Mouse (Mus musculus): ENCODE measurements around the gene Katnal1. TPM values are rescaled to one million over a fixed set of nuclear protein-coding genes. Genes with fewer than 3 reads are reported as not detected.

Katnal1 gene
- 25.4 and 25.7 TPM in 2 replicates for polyA plus RNA-seq (2016; fragmentation: Nextera tagmentation; extraction: Ambion mirVana)

- ATAC-seq (ENCODE audit: insufficient number of reproducible peaks, insufficient read depth, low FRiP score, low TSS enrichment), result no peak
- peak within 1 kb of the TSS; percentile 94 for H3K27ac ChIP-seq
- WGBS, result 2% methylated on average over 16 of the region's 16 CpGs
- H3K4me2 ChIP-seq (replicated peaks), result peak within 1 kb of the TSS; percentile 81
- H3K9ac ChIP-seq, result peak within 1 kb of the TSS; percentile 82
- no peaks in the 10 kb centered on the region for H3K27me3 ChIP-seq
- H3K4me3 ChIP-seq, result peak within 1 kb of the TSS; percentile 72
- no peaks in the 10 kb centered on the region for H3K9me3 ChIP-seq
- H3K36me3 ChIP-seq, result peaks cover 11% of the 10 kb centered on the region; the same call in 1 of the 2 replicates
- peaks cover 7% of the 10 kb centered on the region; the same call in 1 of the 2 replicates for H3K4me1 ChIP-seq
Observed at GRCm38 (mm10) chr5:148929116-148929449, at the start of gene Katnal1. Gene Katnal1 (minus strand): TSS chr5:148929320.

DNA sequence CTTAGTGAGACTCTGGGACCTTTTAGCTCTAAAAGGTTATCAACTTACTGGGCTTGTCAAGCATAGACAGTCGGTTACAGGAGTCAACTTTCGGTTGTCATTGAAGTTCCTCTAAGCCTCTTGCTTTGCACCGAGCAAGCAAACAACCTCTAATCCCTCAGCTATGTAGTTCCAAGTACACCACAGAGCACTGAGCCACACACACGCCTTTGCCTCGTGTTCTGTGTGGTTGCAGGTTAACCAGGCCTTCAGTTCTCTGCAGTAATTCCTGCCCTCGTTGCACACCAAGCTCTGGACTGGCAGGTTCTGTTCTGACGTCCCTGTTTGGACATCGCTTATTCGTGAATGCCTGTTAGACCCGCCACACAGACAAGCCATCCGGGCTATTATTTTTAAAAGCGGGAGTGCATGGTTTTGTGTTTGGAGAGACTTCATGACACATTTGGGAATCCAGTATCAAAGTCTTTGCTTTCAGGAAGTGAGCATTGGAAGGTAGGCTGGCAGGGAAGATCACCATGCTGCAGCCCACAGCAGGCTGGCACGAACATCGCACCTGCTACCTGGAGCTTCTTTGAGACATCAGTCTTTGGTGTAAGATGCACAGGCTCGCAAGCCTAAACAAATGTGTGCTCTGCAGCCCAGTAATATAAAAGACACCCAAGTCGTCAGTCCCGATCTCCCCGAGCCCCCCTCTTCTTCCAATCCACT lies 49.5 kb upstream of the Katnal1 start:
- Histone ChIP-seq H3K27me3 (no peaks in the 10 kb centered on the region), H3K4me1 (peaks cover 16% of the 10 kb centered on the region), H3K4me2 (replicated peaks) (no peak overlapping the region), H3K27ac (peak overlapping the region; percentile 41), H3K9me3 (0 out of 2 replicates have a peak, but pooled peaks cover under 1% of the 10 kb centered on the region), H3K4me3 (no peak overlapping the region), H3K36me3 (no peaks in the 10 kb centered on the region), H3K9ac (no peak overlapping the region)
- 63% methylated on average over 18 of the region's 18 CpGs for WGBS
- ATAC-seq (ENCODE audit: insufficient number of reproducible peaks, insufficient read depth, low FRiP score, low TSS enrichment), result no peak

DNA sequence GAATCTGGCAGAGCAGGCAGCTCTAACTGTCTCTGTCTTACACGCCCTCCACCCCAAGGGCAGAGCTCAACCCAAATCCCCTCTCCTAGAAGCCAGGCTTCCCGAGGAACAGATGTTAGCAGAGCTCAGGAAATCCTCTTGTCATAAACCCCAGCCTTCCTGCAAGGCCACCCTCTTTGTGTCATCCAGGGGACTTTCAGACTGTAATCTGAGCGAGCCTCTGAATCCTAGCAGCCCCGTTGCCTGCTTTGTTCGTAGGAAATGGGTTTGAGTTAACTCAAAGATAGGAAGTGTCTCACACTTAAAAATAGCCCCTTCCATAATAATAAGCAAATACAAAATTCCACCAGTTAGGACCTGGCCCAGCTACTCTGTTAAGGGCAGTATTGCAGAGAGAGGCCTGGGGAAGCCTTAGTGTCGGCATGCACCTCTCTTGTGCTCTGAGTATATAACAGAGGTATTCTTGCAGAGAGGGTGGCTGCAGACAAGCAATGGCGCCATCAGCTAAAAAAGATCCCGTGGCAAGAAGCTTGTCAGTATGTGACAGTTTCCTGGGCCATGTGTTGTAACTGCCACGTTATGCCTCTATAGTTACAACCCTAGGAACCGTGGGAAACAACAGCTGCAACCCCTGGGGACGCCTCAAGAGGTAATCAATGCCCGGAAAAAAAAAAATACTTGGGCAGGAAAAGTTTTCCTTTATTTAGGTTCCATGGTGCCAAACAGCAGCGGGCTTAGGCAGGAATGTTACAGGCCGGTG lies 48.8 kb upstream of the Katnal1 start:
- 16% methylated on average over 14 of the region's 14 CpGs for WGBS
- ATAC-seq (ENCODE audit: insufficient number of reproducible peaks, insufficient read depth, low FRiP score, low TSS enrichment), result no peak; the same call in 1 of the 2 replicates
- Histone ChIP-seq H3K4me1 (peaks cover 22% of the 10 kb centered on the region), H3K4me2 (replicated peaks) (no peak overlapping the region), H3K9me3 (no peaks in the 10 kb centered on the region), H3K36me3 (no peaks in the 10 kb centered on the region), H3K27ac (peak overlapping the region; percentile 41), H3K9ac (no peak overlapping the region), H3K4me3 (no peak overlapping the region), H3K27me3 (no peaks in the 10 kb centered on the region)

DNA sequence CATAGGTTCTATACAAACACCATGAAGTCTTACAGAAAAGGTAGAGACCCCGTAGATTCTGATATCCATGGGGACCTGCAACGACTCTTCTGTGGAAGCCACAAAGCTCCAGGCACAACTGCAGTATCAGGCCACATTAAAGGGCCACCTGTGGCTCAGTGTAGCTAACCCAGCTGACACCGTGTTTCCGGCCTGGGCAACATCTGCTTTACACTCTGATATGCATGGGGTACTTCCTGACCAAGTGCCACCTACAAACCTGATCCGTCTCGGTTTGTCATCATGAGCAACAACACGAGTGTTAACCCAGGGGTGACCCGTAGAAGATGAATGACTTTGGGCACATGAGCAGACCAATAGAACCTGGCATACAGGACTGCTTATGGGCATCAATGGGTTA lies 47.8 kb upstream of the Katnal1 start:
- Histone ChIP-seq H3K9ac (no peak overlapping the region), H3K27ac (no peak overlapping the region), H3K27me3 (no peaks in the 10 kb centered on the region), H3K4me2 (replicated peaks) (no peak overlapping the region), H3K4me1 (peaks cover 24% of the 10 kb centered on the region), H3K36me3 (no peaks in the 10 kb centered on the region), H3K4me3 (no peak overlapping the region), H3K9me3 (no peaks in the 10 kb centered on the region)
- WGBS, result 74% methylated on average over 8 of the region's 8 CpGs
- no peak for ATAC-seq (ENCODE audit: insufficient number of reproducible peaks, insufficient read depth, low FRiP score, low TSS enrichment)

- 89% methylated on average over 12 of the region's 12 CpGs for WGBS
- H3K4me3 ChIP-seq, result no peak overlapping the region
- H3K9ac ChIP-seq, result no peak overlapping the region
- peaks cover 24% of the 10 kb centered on the region for H3K4me1 ChIP-seq
- H3K4me2 ChIP-seq (replicated peaks), result no peak overlapping the region
- no peak overlapping the region for H3K27ac ChIP-seq
- H3K9me3 ChIP-seq, result no peaks in the 10 kb centered on the region
- no peak for ATAC-seq (ENCODE audit: insufficient number of reproducible peaks, insufficient read depth, low FRiP score, low TSS enrichment)
- no peaks in the 10 kb centered on the region for H3K36me3 ChIP-seq
- H3K27me3 ChIP-seq, result no peaks in the 10 kb centered on the region
Observed at GRCm38 (mm10) chr5:148975035-148975434, 45.9 kb upstream of the Katnal1 start.

DNA sequence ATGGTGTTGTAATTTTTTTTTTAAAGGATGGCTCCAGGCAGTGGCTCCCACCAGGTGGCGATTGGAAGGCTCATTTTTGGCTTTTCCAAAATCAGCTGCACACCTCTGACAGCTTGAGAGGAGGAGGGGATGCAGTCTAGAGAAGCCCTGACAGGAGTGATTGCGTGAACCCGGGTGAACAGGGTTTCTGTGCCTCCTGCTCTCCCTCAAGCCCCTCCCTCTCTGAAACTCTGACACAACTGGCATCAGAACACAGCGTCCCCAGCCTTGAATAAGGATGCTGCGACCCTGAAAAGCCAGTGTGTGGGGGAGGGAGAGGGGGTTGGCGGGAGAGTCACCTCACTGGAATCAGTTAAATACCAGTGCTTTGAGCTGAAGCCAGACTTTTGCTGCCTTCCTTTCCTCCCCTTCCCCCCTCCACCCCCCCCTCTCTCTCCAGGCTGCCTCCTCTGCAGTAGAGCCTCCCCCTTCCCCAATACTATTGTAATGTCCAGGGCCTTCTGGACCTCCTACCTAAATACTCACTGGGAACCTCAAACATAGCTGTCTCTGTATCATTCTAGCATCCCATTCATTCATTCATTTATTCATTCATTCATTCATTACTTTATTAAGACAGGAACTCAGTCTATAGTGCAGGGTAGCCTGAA lies 44.0 kb upstream of the Katnal1 start:
- Histone ChIP-seq H3K4me3 (no peak overlapping the region), H3K4me1 (peaks cover 22% of the 10 kb centered on the region), H3K9me3 (no peaks in the 10 kb centered on the region), H3K27me3 (no peaks in the 10 kb centered on the region), H3K27ac (no peak overlapping the region), H3K9ac (0 out of 2 replicates have a peak overlapping the region, but pooled peaks have one; percentile 4), H3K36me3 (no peaks in the 10 kb centered on the region), H3K4me2 (replicated peaks) (peak overlapping the region; percentile 15; the same call in 1 of the 2 replicates)
- no peak for ATAC-seq (ENCODE audit: insufficient number of reproducible peaks, insufficient read depth, low FRiP score, low TSS enrichment)
- WGBS, result 3% methylated on average over 6 of the region's 6 CpGs

DNA sequence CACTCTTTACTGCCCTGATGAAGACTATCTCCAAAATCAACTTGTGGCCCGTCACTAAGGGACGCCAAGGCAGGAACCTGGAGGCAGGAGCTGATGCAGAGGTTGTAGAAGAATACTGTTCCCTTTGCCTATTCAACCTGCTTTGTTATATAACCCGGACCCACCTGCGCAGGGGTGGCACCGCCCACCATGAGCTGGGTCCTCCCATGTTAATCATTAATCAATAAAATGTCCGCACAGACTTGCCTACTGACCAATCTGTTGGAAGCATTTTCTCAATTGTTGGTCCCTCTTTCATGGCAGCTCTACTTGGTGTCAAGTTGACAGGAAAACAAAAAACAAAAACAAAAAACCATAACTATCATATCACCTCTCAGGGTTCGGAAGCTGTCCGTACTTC lies 43.0 kb upstream of the Katnal1 start:
- Histone ChIP-seq H3K36me3 (no peaks in the 10 kb centered on the region), H3K27me3 (no peaks in the 10 kb centered on the region), H3K4me2 (replicated peaks) (no peak overlapping the region), H3K4me3 (no peak overlapping the region), H3K27ac (no peak overlapping the region), H3K9ac (no peak overlapping the region), H3K4me1 (peaks cover 15% of the 10 kb centered on the region), H3K9me3 (no peaks in the 10 kb centered on the region)
- no peak for ATAC-seq (ENCODE audit: insufficient number of reproducible peaks, insufficient read depth, low FRiP score, low TSS enrichment)
- 92% methylated on average over 8 of the region's 8 CpGs for WGBS

DNA sequence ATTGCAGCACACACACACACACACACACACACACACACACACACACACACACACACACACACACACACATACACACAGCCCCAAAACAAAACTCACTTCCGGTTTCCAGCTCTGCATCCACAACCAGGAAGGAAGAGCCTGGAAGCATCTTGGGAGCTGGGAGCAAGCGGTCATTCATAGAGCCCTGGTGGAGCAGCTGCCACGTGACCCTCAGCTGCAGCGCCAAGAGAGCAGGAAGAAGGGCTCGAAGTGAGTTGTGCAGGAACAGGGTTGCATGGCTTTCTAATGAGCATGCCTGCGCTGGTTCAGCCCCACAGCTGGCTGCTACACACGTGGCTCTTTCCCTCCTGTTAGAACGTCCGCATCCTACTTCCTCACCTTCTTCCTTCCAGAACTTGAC lies 40.5 kb upstream of the Katnal1 start:
- H3K9ac ChIP-seq, result no peak overlapping the region
- H3K36me3 ChIP-seq, result no peaks in the 10 kb centered on the region
- no peaks in the 10 kb centered on the region for H3K27me3 ChIP-seq
- H3K4me1 ChIP-seq, result peaks cover 34% of the 10 kb centered on the region
- no peak overlapping the region for H3K4me2 ChIP-seq (replicated peaks)
- H3K27ac ChIP-seq, result 0 out of 2 replicates have a peak overlapping the region, but pooled peaks have one; percentile 6
- ATAC-seq (ENCODE audit: insufficient number of reproducible peaks, insufficient read depth, low FRiP score, low TSS enrichment), result no peak
- H3K4me3 ChIP-seq, result no peak overlapping the region
- no peaks in the 10 kb centered on the region for H3K9me3 ChIP-seq
- WGBS, result 63% methylated on average over 9 of the region's 9 CpGs

GRCm38 (mm10) chr5:148968958-148969576 lies 39.9 kb upstream of the Katnal1 start:
- no peak overlapping the region for H3K4me3 ChIP-seq
- no peaks in the 10 kb centered on the region for H3K36me3 ChIP-seq
- no peak for ATAC-seq (ENCODE audit: insufficient number of reproducible peaks, insufficient read depth, low FRiP score, low TSS enrichment)
- no peak overlapping the region for H3K4me2 ChIP-seq (replicated peaks)
- H3K9me3 ChIP-seq, result no peaks in the 10 kb centered on the region
- H3K9ac ChIP-seq, result no peak overlapping the region
- 72% methylated on average over 7 of the region's 7 CpGs for WGBS
- H3K27ac ChIP-seq, result 0 out of 2 replicates have a peak overlapping the region, but pooled peaks have one; percentile 6
- peaks cover 36% of the 10 kb centered on the region for H3K4me1 ChIP-seq
- H3K27me3 ChIP-seq, result no peaks in the 10 kb centered on the region

- no peak for ATAC-seq (ENCODE audit: insufficient number of reproducible peaks, insufficient read depth, low FRiP score, low TSS enrichment)
- no peaks in the 10 kb centered on the region for H3K36me3 ChIP-seq
- no peak overlapping the region for H3K27ac ChIP-seq
- no peak overlapping the region for H3K4me3 ChIP-seq
- H3K9me3 ChIP-seq, result no peaks in the 10 kb centered on the region
- WGBS, result 71% methylated on average over 5 of the region's 5 CpGs
- H3K4me2 ChIP-seq (replicated peaks), result no peak overlapping the region
- peaks cover 33% of the 10 kb centered on the region for H3K4me1 ChIP-seq
- no peaks in the 10 kb centered on the region for H3K27me3 ChIP-seq
- no peak overlapping the region for H3K9ac ChIP-seq
Observed at GRCm38 (mm10) chr5:148968179-148968578, 39.1 kb upstream of the Katnal1 start.

DNA sequence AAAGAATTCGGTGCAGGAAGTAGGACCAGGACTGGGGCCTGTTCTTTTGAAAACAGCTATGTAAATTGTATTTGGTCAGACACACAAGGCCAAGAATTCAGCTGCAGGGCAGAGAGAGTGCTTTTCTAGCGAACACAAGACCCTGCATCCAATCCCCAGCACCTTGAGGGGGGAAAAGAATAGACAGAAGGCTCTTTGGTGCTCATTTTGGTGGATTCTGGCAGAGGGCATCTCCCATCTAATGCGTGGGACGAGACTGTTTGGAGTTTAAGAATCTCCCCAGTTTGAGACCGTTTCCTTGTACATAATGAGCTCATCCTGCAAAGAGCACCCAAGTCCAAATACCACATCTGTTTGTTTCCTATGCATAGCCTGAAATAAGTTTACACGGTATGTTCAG lies 37.3 kb upstream of the Katnal1 start:
- Histone ChIP-seq H3K4me1 (peaks cover 28% of the 10 kb centered on the region), H3K4me2 (replicated peaks) (no peak overlapping the region), H3K36me3 (no peaks in the 10 kb centered on the region), H3K27ac (peak overlapping the region; percentile 78), H3K9ac (no peak overlapping the region), H3K27me3 (no peaks in the 10 kb centered on the region), H3K9me3 (no peaks in the 10 kb centered on the region), H3K4me3 (no peak overlapping the region)
- no peak for ATAC-seq (ENCODE audit: insufficient number of reproducible peaks, insufficient read depth, low FRiP score, low TSS enrichment)
- 37% methylated on average over 6 of the region's 6 CpGs for WGBS
